Mouse (Mus musculus) kidney, adult 9 months (tissue): ENCODE measurements around the gene Gm13199.

ENCODE experiments used
- DNase-seq: peaks from one replicate; pipeline ENCODE4 v3.0.0; 2022

The Gm13199 gene

GRCm38 (mm10) chr2:5862834-5863233, at the start of gene Gm13199:
Gene Gm13199, minus strand, starts transcription at chr2:5862934.
- DNase-seq, result no peak

DNA sequence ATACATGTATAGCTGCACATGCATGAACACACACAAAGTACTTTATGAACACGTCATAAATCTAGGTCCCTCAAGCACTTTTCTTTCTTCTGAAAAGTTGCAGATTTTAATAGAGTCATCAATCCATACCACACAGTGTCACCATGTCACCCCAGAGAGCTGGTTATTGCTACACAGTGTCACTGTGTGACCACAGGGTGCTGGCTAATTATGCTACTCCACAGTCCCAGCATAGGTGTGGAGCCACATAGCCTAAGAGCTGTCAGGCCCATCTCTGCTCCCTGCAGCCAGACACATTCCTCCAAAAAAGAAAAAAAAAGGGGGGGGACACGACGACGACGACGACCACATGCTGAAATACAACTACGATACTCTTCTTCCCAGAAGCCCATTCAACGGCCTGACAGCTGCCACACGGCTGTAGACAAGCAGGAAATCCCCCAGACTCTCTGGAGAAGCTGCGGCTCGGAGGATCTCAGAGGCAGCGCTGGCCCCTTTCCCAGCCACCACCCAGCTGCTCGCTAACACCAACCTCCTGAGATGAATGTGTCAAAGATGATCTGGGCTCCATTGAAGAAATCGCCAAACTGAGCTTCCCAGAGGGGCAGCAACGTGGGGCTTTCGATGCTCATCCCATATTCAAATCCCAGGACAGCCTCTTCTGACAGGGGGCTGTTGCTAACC, 48.7 kb upstream of the Gm13199 start:
- DNase-seq, result no peak

DNA sequence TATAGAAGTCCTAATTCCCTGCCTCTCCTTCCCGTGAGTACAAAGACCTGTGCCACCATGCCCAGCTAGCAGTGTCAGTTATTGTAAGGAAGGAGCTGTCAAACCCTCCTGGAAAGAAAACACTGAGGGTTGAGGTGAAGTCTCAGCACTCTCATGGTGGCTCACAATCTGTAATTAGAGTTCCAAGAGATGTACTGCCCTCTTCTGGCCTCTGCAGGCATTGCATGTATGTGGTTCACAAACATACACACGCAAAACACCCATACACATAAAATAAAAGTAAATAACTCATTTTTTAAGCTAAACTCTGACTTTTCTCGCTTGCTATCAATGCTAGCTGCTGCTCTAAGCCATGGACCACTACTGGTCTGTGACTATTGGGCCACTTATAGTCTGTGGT, 43.9 kb upstream of the Gm13199 start:
- DNase-seq, result peak; percentile 51

GRCm38 (mm10) chr2:5906092-5906491, 43.4 kb upstream of the Gm13199 start:
- DNase-seq, result peak; percentile 25

GRCm38 (mm10) chr2:5900145-5900544, 37.4 kb upstream of the Gm13199 start:
- peak; percentile 17 for DNase-seq

GRCm38 (mm10) chr2:5894843-5895570, 32.3 kb upstream of the Gm13199 start, which contains the start of gene Sec61a2:
Gene Sec61a2, minus strand, starts transcription at chr2:5895432.
- peak; percentile 99 for DNase-seq

DNA sequence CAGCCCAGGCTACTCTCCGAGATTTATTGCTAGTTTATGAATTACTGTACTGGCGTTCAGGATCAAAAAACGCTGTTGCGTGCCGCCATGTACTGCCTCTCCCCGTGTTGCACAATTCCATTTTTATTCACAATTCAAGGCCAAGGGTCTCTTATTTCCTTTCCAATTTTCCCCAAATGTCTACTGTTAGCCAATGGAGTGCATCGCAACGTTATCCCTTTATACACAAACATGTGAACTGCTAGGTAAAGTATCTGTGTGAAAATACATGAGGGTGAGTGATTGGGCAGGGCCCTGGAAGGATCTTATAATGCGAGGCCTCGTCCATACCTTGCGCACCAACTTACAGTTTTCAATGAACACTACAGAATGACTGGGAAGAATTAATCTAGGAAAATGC, 31.6 kb upstream of the Gm13199 start:
- peak; percentile 15 for DNase-seq

- DNase-seq, result no peak
These were observed 26.7 kb upstream of the Gm13199 start for GRCm38 (mm10) chr2:5889412-5889811.

GRCm38 (mm10) chr2:5888865-5889264, 26.1 kb upstream of the Gm13199 start:
- DNase-seq, result no peak

DNA sequence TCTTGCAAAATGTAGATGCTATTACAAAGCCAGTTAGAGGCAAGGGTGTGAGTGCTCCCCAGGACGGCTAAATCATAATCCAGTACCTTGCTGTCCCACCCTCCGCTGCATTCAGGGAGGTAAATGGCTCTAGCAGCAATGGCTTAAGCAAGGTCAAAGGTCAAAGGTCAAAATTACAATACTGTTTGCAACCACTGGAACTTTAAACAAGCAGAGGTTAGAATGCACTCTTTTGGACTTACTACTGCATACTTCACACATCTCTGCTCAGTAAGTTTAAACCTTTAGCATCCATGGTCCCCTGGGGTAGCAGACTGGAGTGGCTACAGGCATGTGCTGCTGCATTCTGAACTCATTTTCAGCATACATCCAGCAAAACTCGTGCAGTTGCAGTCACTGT, 14.7 kb upstream of the Gm13199 start:
- peak; percentile 16 for DNase-seq

DNA sequence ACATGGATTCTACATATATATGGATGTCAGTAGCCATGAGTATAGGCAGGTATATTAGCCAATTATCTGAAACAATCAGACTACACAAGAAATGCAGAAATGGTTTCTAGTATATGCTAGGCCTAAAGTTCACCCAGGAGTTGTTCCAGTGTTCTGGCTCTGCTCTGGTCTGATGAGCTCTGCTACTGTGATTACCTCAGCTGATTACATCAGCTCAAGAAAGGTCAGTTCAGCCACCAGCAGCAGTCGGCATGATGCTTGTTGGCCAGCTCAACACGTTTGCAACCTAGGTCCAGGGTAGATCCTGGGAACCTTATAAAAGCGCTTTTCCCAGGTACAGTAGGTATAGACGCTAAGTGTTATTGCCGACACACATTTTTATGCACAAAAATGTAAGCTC, 7.0 kb upstream of the Gm13199 start:
- no peak for DNase-seq

GRCm38 (mm10) chr2:5867681-5868080, 4.9 kb upstream of the Gm13199 start:
- no peak for DNase-seq

DNA sequence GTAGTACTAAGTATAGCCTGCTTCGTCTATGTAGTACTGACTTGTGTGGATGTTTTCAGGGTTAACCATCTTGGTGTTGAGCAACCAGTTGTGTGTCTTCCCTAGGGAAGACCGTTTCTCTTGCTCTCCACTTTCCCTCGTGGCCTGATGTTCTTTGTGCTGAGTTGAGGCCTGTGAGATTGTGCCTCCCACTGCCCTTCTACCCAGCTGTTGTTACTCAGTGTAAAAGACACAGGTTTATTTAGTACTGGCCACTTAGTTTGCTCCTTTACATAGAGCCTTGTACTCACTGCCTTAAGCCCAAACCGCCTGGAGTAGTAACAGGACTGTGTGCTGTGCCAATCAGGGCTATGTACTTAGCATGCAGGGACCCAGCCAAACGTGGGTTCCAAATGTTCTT, 10.9 kb downstream of the Gm13199 start:
- DNase-seq, result no peak

DNA sequence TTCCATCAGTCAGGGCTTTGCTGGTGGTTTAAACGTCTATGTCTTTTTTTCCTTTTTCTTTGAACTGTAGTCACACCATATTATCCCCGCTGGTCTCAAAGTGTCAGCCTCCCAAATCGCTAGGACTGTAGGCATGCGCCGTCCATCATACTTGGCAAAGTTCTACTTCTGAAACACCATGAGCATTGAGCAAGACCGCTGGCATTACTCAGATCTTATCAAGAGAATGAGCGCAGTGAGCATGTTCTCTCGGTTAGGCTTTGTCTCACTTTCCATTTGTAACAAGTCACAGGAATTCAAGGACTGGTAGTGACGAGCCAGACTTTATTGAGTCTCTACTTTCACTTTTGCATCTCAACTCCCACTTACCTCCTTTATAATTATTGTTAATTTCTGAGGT, 11.6 kb downstream of the Gm13199 start:
- DNase-seq, result no peak

GRCm38 (mm10) chr2:5845826-5846225, 16.9 kb downstream of the Gm13199 start:
- no peak for DNase-seq

GRCm38 (mm10) chr2:5844873-5845631, 17.7 kb downstream of the Gm13199 start, which contains the start of the genes Nudt5 and Cdc123:
Gene Nudt5, plus strand, starts transcription at chr2:5845019.
Gene Cdc123, minus strand, starts transcription at chr2:5845164.
- DNase-seq, result peak; percentile 94

- no peak for DNase-seq
These were observed 18.4 kb downstream of the Gm13199 start for GRCm38 (mm10) chr2:5844181-5844872.

- DNase-seq, result no peak
These were observed 21.9 kb downstream of the Gm13199 start for GRCm38 (mm10) chr2:5840815-5841214.

DNA sequence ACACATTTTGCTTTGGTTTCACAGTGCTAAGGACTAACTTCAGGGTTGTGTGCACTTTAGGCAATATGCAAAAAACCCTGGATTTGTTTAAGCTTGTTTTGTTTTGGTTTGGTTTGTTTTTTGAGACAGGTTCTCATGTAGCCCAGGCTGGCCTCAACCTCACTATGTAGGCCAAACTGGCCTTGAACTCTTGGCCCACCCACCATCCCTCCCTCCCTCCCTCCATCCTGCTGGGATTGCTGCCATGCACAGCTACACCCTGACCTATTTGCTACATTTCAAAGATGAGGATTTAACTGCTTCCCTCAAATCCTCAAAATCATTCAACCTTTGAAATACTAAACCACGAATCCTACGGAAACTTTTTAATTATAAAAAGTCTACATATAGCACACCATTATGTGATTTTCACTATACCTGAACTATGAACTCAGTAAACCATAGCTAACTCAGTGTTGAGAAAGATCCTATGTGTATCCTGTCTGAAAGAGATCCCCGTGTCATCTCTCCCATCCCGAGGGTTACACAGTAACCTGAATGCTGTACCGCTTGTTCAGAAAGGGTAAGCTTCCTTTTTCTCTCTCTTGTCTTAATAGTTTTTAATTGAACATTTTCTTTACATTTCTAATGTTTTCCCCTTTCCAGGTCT, 37.3 kb downstream of the Gm13199 start:
- no peak for DNase-seq

GRCm38 (mm10) chr2:5824685-5825084, 38.0 kb downstream of the Gm13199 start:
- no peak for DNase-seq

GRCm38 (mm10) chr2:5824213-5824612, 38.5 kb downstream of the Gm13199 start:
- no peak for DNase-seq

GRCm38 (mm10) chr2:5822449-5822848, 40.3 kb downstream of the Gm13199 start:
- DNase-seq, result no peak
